Mouse (Mus musculus) macrophage (primary cell): ENCODE data around the gene Magix. TPM values are rescaled to one million over a fixed set of nuclear protein-coding genes. Genes with fewer than 3 reads are reported as not detected.

Experiments
- H3K27ac ChIP-seq: fragments of 350-480 bp; formaldehyde crosslinking; 2 replicates; pipeline ENCODE4 v1.9.0; 2021
- H3K36me3 ChIP-seq: fragments of 350-480 bp; formaldehyde crosslinking; 2 replicates; pipeline ENCODE4 v1.9.0; 2021; ENCODE audit errors: inconsistent target
- H3K4me3 ChIP-seq: fragments of 350-480 bp; formaldehyde crosslinking; 2 replicates; pipeline ENCODE4 v1.9.0; 2021; ENCODE audit errors: inconsistent target
- H3K79me2 ChIP-seq: fragments of 350-480 bp; formaldehyde crosslinking; 2 replicates; pipeline ENCODE4 v1.9.0; 2021; ENCODE audit errors: inconsistent target
- WGBS: methylation state at CpG from one replicate; pipeline ENCODE4 v1.1.7; 2026; ENCODE audit warnings: inconsistent platforms; ENCODE audit not compliant: missing documents; 5-methylcytosine and 5-hydroxymethylcytosine counted together
- polyA plus RNA-seq: library from polyadenylated mRNA; stranded (reverse); fragments of 250-400 nt; gene quantifications from 3 replicates; pipeline ENCODE4 v1.2.4, GENCODE M21; 2018; ENCODE audit warnings: inconsistent platforms

Magix gene
- polyA plus RNA-seq, 1 experiment from 2014 or later = 0.14 TPM

GRCm38 (mm10) chrX:7664791-7665190 lies 16.3 kb downstream of the Magix start:
- H3K36me3 ChIP-seq = no peaks in the 10 kb centered on the region
- H3K4me3 ChIP-seq = no peak overlapping the region
- H3K27ac ChIP-seq = no peak overlapping the region
- 94% methylated on average over 11 of the region's 11 CpGs for WGBS
- H3K79me2 ChIP-seq = peaks cover 1% of the 10 kb centered on the region; the same call in 1 of the 2 replicates

- Histone ChIP-seq H3K27ac (no peak overlapping the region), H3K36me3 (no peaks in the 10 kb centered on the region), H3K4me3 (no peak overlapping the region), H3K79me2 (no peaks in the 10 kb centered on the region)
- WGBS = 71% methylated on average over 3 of the region's 3 CpGs
These were observed 18.1 kb downstream of the Magix start for GRCm38 (mm10) chrX:7662936-7663335.

GRCm38 (mm10) chrX:7661086-7661485 lies 20.0 kb downstream of the Magix start:
- WGBS = 93% methylated on average over 2 of the region's 4 CpGs
- Histone ChIP-seq H3K36me3 (no peaks in the 10 kb centered on the region), H3K4me3 (no peak overlapping the region), H3K79me2 (no peaks in the 10 kb centered on the region), H3K27ac (no peak overlapping the region)

DNA sequence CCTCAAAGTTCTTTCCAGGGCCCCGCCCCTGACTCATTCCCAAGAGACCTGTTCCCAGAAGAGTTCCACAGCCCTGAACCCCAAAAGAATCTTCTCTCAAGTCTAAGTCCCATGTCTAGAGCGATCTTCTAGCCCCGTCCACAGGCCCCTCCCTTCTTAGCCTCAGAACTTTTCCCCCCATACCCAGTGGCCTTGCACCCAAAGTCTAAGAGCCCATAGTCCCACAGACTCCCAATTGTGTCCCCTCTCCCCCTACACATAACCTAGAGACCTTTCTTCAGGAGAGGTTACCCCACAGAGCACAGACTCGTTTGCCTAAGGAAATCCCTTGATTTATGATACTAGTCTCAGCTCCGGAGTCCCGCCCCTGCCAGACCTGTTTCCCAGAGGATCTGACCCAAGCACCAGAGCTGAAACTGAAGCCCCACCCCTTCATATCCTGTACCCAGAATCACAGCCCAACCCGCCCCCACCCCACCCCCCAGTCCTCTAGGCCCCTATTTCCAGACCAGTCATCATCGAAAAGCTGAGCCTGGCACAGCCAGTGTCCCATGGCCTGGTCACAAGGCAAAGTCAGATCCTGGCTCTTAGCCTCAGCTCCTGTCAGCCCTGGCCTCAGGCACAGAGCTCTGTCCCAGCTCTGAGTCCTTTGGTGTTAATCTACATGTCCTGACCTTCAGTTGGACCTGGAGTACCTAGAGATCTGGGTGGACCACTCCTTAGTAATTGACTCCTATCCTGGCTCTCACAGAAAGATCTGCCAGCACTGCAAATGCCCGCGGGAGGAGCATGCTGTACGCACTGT lies 22.1 kb downstream of the Magix start:
- H3K36me3 ChIP-seq = no peaks in the 10 kb centered on the region
- no peak overlapping the region for H3K27ac ChIP-seq
- no peaks in the 10 kb centered on the region for H3K79me2 ChIP-seq
- WGBS = 86% methylated on average over 9 of the region's 11 CpGs
- H3K4me3 ChIP-seq = no peak overlapping the region

DNA sequence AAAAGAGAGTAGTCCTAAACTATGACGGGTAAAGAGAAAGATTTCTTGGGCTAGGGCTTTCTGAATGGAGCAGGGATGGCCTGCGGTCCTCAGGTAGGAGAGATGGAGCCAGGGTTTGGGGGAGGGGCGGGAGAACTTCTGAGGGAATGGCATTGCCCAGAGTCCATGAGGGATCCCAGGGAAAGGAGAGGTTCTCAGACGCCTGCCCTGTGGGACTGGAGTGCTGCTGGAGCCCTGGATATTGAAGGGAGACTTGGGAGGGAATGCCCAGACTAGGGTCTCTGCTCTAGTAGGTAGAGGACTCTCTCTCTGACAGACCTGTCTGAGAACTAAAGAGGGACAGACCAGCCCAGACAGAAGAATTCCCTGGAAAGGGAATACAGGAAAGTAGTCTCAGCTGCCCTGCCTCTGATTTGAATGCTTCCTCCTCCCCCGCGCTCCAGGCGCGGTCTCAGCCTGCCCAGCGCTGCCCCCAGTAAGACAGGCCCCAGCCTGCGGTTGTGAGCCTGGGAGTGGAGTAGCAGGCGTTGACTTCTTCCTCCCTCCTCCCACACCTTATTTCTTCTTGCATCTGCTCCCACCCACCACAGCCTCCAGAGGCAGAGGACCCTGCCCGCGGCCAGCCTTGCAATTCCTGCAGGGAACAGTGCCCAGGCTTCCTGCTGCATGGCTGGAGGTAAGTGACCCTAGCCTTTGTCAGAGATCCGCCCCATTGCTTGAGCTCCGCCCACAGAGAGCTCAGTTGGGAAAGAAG lies 22.8 kb downstream of the Magix start:
- H3K36me3 ChIP-seq = no peaks in the 10 kb centered on the region
- peak overlapping the region; percentile 43 for H3K4me3 ChIP-seq
- no peaks in the 10 kb centered on the region for H3K79me2 ChIP-seq
- WGBS = 45% methylated on average over 11 of the region's 15 CpGs
- H3K27ac ChIP-seq = no peak overlapping the region

DNA sequence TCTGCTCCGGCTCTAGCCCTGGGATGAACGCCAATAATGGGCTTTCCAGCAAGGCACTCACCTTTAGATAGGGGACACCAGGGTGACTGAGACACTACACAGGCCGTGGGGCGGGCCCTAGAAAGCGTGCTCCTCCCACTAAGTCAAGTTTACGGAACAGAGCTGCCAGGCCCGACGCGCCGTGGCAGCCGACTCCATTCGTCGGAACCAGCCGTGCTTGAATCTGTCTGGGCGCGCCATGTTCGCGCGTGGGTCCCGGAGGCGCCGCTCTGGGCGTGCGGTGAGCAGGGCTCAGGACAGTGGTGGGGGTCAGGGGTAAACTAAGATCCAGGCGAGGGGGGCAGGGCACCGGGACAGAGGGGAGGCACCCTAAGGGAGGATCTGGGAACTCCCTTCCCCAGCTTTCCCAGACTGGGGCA lies 23.8 kb downstream of the Magix start, which contains the start of gene Prickle3:
Gene Prickle3 (plus strand): TSS at position 40 of the 419 bp plus-strand sequence.
- WGBS = 16% methylated on average over 26 of the region's 26 CpGs
- no peaks in the 10 kb centered on the region for H3K79me2 ChIP-seq
- peak within 1 kb of the TSS; percentile 43 for H3K4me3 ChIP-seq
- H3K27ac ChIP-seq = no peak within 1 kb of the TSS
- no peaks in the 10 kb centered on the region for H3K36me3 ChIP-seq

GRCm38 (mm10) chrX:7648671-7649304 lies 32.3 kb downstream of the Magix start:
- WGBS = 15% methylated on average over 24 of the region's 25 CpGs
- peak overlapping the region; percentile 44 for H3K4me3 ChIP-seq

GRCm38 (mm10) chrX:7645349-7645748 lies 35.7 kb downstream of the Magix start:
- Histone ChIP-seq H3K4me3 (no peak overlapping the region), H3K79me2 (no peaks in the 10 kb centered on the region), H3K36me3 (no peaks in the 10 kb centered on the region), H3K27ac (no peak overlapping the region)
- WGBS = 17% methylated on average over 5 of the region's 5 CpGs

More at GRCm38 (mm10) chrX:7648671-7649304, 32.3 kb downstream of the Magix start:
- Histone ChIP-seq H3K36me3 (no peaks in the 10 kb centered on the region), H3K27ac (peak overlapping the region; percentile 41), H3K79me2 (no peaks in the 10 kb centered on the region)

GRCm38 (mm10) chrX:7640785-7641184 lies 40.3 kb downstream of the Magix start:
- H3K36me3 ChIP-seq = no peaks in the 10 kb centered on the region
- no peak overlapping the region for H3K27ac ChIP-seq
- no peaks in the 10 kb centered on the region for H3K79me2 ChIP-seq
- WGBS = 64% methylated on average over 8 of the region's 12 CpGs
- no peak overlapping the region for H3K4me3 ChIP-seq

DNA sequence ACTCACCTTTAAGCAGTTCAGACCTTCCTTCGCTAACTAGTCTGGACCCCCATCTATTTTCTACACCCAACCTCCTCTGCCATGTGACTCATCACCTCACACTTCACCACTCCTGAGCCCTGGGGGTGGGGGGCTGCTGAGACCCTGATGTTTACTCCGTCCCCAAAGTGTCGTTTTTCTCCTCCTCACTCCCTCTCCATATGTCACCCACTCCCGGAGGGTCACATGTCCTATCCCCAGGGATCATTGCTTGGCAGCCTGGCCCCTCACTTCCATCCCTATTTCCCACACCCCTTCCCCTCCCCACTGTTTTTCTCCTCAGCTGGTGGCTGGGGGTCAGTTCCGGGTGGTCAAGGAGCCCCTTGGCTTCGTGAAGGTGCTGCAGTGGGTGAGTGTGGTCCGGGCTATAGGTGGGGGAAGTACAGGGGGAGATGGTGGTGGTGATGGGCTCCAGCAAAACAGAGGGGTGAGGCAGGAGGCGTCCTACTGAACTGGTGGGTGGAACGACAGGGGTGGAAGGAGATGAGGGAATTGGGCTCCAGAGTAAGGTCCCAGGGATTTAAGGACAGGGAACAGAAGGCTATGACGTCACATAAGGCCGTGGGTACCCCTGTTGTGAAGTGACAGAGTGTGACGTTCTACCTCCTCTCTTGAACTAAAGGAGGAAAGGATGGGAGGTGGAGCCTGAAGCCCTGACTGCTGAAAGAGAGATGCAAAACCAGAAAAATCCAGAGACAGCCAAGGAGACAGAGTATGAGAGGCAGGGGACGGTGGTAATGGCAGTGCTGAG lies 41.3 kb downstream of the Magix start:
- H3K4me3 ChIP-seq = no peak overlapping the region
- no peaks in the 10 kb centered on the region for H3K36me3 ChIP-seq
- no peaks in the 10 kb centered on the region for H3K79me2 ChIP-seq
- no peak overlapping the region for H3K27ac ChIP-seq
- 40% methylated on average over 10 of the region's 13 CpGs for WGBS

- WGBS = 23% methylated on average over 35 of the region's 42 CpGs
- Histone ChIP-seq H3K36me3 (no peaks in the 10 kb centered on the region), H3K79me2 (no peaks in the 10 kb centered on the region), H3K4me3 (peak within 1 kb of the TSS; percentile 0; the same call in 1 of the 2 replicates), H3K27ac (no peak within 1 kb of the TSS)
These were observed 42.5 kb downstream of the Magix start, which contains the start of gene Syp for GRCm38 (mm10) chrX:7638401-7639091. Gene Syp, plus strand, starts transcription at chrX:7638471.

GRCm38 (mm10) chrX:7635101-7635500 lies 46.0 kb downstream of the Magix start:
- 67% methylated on average over 3 of the region's 3 CpGs for WGBS
- no peaks in the 10 kb centered on the region for H3K36me3 ChIP-seq
- no peak overlapping the region for H3K4me3 ChIP-seq
- no peak overlapping the region for H3K27ac ChIP-seq
- H3K79me2 ChIP-seq = no peaks in the 10 kb centered on the region

DNA sequence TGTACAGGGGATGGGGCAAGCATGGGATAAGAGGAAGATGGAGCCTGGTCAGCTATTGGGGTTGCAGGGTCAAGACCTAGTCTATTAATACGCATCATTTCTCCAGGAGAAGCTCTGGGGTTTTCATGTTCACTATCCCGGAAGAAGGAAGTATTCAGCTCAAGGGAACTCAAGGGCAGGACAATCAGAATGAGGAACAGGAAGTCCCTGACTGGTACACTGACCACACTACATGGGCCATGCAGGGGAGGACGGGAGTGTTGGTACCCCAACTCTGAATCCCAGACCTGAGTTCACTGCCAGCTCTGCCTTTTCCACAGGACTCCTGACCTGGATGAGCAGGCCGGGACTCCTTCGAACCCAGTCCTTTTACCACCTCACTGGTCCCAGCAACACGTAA lies 48.5 kb downstream of the Magix start:
- 71% methylated on average over 6 of the region's 6 CpGs for WGBS

More for the DNA sequence above, 48.5 kb downstream of the Magix start:
- no peak overlapping the region for H3K27ac ChIP-seq
- H3K4me3 ChIP-seq = no peak overlapping the region
- no peaks in the 10 kb centered on the region for H3K36me3 ChIP-seq
- H3K79me2 ChIP-seq = no peaks in the 10 kb centered on the region
